Mouse (Mus musculus): ENCODE data around the gene Spn.
"Not testable (repeated sequence)": the region's sequence is repeated elsewhere in the genome, so short reads cannot be mapped to it uniquely, and the experiment has no call there.

Spn gene

GRCm38 (mm10) chr7:127137262-127138017, at the start of gene Spn:
Gene Spn, minus strand, starts transcription at chr7:127137823.
- DNase-seq (ENCODE audit: low read depth, low spot score) = no peak

DNA sequence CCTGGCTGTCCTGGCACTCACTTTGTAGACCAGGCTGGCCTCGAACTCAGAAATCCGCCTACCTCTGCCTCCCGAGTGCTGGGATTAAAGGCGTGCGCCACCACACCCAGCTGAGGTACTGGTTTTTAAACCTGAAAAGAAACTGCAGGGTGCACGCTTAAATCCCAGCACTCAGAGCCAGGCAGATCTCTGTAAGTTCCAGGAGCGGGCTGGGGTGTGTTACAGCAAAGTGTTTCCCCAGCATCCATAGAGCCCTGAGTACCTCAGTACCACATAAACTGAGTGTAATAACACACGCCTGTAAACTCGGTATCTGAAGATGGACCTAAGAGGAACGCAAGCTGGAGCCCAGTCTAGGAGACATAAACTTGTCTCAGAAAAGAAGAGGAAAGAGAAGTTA, 49.7 kb upstream of the Spn start:
- no peak for DNase-seq (ENCODE audit: low read depth, low spot score)

GRCm38 (mm10) chr7:127185601-127186000, 48.0 kb upstream of the Spn start:
- DNase-seq (ENCODE audit: low read depth, low spot score) = no peak

DNA sequence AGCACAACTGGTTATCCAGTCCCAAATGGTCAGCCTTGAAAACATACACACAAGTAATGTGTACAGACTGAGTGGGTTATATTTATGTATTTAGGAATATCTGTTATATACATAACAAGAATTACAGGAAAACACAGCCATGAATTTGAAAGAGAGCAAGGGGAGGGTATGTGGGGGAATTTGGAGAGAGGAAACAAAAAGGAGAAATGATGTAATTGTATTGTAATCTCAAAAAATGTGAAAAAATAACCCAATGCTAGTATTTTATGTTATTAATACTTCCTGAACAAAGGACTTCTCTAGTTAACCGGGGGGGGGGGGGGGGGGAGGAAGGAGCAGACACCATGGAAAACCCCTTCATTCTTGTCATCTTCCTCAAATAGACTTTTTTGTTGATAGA, 47.1 kb upstream of the Spn start:
- no peak for DNase-seq (ENCODE audit: low read depth, low spot score)

- DNase-seq (ENCODE audit: low read depth, low spot score) = no peak
Measured at GRCm38 (mm10) chr7:127183828-127184227, 46.2 kb upstream of the Spn start.

- DNase-seq (ENCODE audit: low read depth, low spot score) = no peak
Measured at GRCm38 (mm10) chr7:127183345-127183744, 45.7 kb upstream of the Spn start.

DNA sequence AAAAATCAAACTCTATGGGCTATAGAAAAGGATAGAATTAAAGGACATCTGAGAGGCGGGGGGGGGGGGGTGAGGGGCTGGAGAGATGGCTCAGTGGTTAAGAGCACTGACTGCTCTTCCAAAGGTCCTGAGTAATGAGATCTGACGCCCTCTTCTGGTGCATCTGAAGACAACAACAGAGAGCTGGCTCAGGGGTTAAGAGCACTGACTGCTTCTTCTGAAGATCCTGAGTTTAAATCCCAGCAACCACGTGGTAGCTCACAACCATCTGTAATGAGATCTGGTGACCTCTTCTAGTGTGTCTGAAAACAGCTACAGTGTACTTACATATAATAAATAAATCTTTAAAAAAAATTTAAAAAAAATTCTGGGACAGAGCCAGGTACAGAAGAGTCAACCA, 44.1 kb upstream of the Spn start:
- not testable (repeated sequence) for DNase-seq (ENCODE audit: low read depth, low spot score)

DNA sequence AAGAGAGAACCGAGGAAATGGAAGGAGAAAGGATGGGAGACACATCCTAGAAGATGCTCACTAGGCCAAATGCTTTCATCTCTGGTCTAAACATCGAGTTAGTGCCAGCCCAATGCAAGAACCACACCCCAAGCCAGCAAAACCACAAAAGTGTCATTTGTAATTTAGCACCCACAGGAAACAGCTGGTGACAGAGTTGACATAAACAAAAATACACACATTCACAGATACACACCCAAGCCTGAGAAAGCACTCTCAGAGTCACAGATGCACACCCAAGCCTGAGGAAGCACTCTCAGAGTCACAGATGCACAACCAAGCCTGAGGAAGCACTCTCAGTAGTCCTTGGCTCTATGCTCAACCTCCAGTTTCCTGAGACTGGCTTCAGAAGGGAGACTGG, 43.2 kb upstream of the Spn start:
- DNase-seq (ENCODE audit: low read depth, low spot score) = no peak

GRCm38 (mm10) chr7:127176937-127177336, 39.3 kb upstream of the Spn start:
- DNase-seq (ENCODE audit: low read depth, low spot score) = no peak

DNA sequence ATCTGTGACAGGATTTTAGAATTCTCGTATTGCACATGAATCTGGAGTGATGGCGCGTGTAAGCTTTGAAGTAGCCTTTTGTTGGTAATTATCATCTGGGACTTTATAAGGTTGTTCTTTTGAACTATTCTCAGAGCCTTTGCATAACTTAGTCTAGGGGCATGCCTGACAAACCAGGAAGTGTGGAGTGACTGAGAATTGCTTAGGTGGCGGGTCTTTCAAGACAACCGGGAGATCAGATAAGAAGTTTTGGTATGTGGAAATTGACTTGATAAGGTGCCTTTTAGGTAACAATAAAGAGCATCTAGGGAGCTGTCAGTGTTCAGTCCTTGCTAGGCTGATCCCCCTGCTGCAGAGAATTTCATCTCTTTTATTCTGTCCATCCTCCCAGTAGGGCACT, 28.9 kb upstream of the Spn start:
- DNase-seq (ENCODE audit: low read depth, low spot score) = no peak

DNA sequence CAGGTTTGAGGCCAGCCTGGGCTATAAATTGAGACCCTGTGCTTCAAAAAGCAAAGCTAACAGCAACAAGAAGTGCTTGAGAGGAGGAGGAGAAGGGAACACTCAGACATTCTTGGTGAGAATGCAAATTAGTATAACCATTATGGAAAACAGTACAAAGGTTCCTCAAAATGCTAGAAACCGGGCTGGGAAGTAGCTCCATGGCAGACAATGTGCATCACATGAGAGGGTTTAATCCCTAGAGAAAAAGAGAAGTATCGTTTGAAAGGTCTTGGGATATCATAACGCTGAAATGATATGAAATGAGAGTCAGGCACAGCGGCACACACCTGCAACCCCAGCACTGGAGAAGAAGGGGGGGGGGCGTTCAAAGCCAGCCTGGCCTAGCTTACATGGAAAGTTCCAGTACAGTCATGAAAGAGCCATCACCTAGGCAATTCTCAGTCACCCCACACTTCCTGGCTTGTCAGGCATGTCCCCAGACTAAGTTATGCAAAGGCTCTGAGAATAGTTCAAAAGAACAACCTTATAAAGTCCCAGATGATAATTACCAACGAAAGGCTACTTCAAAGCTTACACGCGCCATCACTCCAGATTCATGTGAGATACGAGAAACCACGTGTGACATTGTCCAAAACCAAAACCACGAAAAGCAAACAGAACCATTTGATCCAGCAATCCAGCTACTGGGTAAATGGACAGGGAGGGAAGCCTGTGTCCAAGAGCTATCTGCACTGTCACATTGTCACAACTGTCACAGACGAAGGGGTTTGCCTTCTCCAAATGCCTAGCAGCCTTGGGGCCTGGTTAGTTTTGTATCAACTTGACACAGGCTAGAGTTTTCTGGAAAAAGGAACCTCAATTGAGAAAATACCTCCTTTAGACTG, 28.2 kb upstream of the Spn start:
- DNase-seq (ENCODE audit: low read depth, low spot score) = no peak

GRCm38 (mm10) chr7:127164002-127164401, 26.4 kb upstream of the Spn start:
- DNase-seq (ENCODE audit: low read depth, low spot score) = no peak

- DNase-seq (ENCODE audit: low read depth, low spot score) = no peak
Measured at GRCm38 (mm10) chr7:127162546-127162945, 24.9 kb upstream of the Spn start.

- no peak for DNase-seq (ENCODE audit: low read depth, low spot score)
Measured at GRCm38 (mm10) chr7:127157548-127157947, 19.9 kb upstream of the Spn start.

DNA sequence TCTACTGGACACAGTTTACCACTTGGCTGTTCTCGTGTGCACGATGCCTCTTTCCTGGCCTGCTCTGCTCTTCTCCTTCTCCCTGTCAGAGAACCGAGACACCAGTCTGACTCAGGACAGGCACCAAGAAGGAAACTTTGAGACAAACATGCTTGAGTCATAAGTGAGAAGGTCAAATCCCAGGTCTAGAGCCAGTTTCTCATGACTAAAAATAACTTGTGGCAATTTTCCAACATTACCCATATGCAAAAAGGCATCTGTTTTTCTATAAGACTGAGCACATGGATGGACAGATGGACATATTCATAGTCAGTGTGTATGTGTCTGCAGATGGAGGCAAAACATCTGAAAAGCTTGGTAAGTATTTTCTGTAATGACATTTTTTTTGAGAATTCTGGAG, 15.9 kb upstream of the Spn start:
- DNase-seq (ENCODE audit: low read depth, low spot score) = no peak

DNA sequence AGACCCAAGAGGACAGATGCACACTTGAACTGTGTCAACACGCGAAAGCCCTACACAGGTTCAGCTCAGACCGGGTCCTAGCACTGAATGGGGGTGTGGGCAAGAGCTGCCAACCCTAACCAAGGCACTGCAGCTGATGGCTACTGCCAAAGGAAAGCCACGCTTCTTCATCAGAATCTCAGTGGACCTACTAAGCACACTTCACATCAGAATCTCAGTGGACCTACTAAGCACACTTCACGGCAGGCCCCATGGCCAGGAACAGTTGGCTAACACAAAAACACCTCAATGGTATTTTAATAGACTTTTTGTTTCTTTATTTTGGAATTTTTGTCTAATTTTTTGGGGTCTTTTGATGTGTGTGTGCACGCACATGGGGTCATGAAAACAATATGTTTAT, 14.8 kb upstream of the Spn start:
- no peak for DNase-seq (ENCODE audit: low read depth, low spot score)

DNA sequence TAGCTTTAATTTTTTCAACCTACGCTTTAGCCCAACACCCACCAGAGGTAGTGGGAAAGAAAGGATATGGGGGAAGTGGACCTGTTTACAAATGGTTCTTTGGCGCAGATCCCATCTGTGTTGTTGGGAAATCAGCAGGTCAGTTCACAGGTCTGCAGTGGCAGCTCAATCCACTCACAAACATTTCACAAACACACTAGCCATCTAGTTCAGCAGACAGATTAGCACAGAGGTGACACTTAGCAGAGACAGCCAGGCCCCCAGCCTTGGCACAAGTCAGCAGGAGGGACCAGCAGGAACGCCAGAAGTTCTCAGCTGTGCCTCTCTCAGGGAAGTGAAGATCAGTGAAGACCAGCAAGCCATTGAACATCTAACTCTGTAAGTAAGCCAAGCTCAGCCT, 10.3 kb upstream of the Spn start:
- no peak for DNase-seq (ENCODE audit: low read depth, low spot score)

DNA sequence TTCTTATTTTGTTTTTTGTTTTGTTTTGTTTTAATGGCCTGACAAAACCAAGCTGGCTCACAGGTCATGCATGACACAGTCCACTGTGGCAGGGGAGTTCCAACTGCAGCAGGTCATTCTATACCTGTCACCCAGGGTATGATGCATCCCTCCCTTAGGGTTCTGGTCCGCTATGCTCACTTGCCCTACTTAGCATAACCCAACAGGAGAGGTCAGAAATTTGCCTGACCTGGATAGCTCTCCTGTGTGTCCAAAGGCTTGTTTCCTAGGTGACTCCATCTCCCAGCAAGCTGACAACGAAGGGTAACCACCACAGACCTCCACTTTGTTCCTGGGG, 8.6 kb upstream of the Spn start:
- DNase-seq (ENCODE audit: low read depth, low spot score) = no peak

DNA sequence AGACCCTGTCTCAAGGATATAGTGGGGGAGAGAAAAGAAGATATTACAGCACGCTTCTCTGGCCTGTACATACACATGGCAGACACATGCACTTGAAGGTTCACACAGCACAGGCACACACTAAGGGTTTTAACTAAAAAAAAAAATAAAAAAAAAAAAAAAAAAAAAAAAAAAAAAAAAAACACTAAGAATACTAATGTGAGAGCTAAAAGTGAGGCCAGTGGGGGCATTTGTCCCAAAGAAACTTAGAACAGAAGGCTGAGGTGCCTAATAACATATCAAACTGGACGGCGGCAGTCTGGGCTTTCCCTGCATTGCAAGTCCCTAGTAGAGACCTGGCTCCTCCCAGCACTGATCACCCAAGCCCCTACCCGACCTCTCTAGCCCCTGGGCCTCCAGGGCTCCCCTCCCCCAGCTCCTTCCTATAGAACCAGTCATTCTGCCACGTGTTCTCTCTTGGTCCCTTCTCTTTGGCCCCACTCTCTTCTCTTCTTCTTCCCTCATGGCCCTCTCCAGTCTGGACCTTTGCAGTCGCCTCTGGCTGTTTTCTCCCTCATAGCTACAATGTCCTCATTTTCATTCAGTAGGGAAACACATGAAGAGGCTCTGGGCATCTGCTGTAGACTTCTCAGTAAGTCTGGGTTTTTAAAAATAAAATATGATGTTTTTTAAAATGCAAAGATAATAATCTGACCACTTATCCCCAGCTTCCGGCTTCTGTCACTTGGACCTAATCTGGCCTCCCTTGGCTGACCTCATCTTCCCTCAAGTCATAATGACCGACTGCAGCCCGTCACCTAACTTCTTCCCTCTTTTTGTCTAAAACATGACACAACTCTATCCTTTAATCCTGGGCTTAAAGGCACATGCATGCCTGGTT, 8.0 kb upstream of the Spn start:
- DNase-seq (ENCODE audit: low read depth, low spot score) = no peak

DNA sequence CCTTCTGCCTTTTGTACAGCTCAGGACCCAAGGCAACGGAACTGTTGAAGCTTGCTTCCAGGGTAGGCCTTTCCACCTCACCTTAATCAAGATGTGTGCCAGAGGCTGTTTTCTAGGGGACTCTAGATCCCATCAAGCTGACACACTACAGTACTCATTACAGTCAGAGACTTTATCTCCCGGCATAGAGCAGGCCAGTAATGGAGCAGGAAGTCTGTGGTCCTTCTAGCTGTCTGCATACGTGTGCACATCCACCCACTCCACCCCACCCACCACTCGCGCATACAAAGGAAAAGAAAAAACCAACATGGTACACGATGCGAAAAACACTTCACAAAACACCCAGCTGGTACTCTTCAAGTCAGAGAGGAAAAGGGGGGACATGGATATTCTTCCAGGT, 6.8 kb upstream of the Spn start:
- DNase-seq (ENCODE audit: low read depth, low spot score) = no peak

DNA sequence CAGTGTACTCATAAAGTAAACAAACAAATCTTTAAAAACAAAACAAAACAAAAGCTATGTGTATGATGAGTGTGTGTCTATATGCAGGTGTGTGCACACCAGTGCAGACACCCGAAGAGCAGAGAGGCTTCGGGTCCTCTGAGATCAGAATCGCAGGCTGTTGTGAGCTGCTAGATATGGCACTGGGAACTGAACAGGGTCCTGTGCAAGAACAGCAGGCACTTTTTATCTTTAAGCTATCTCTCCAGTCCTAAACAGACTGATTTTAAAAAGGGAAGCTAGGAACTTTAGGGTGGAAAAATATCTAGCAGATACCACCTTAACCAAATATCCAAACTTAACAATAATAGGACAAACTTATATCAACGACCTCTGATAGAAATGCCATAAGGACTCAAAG, 5.0 kb upstream of the Spn start:
- no peak for DNase-seq (ENCODE audit: low read depth, low spot score)

GRCm38 (mm10) chr7:127142214-127142613, 4.6 kb upstream of the Spn start:
- no peak for DNase-seq (ENCODE audit: low read depth, low spot score)
